Mouse (Mus musculus) hindbrain, embryonic 12.5 days (tissue): ENCODE measurements at regions not wholly inside any gene's neighbourhood (a gene's known extent, or its start where the extent isn't known, plus 50 kb on each side); places are given as distances from the start of the nearest gene placed in this dataset.

Source experiments
- ATAC-seq: fragments of 200-750 bp; cut with Nextera tagmentation; 2 replicates; pipeline ENCODE4 v1.8.0; 2017; ENCODE audit warnings: moderate TSS enrichment; ENCODE audit not compliant: low FRiP score
- H3K27ac ChIP-seq: fragments of 300-500 bp; sonication (generic); 2 replicates; pipeline ENCODE4 v1.5.1; 2016; ENCODE audit warnings: mild to moderate bottlenecking
- H3K27me3 ChIP-seq: fragments of 300-500 bp; sonication (generic); 2 replicates; pipeline ENCODE4 v1.6.1; 2016; ENCODE audit warnings: mild to moderate bottlenecking
- H3K36me3 ChIP-seq: fragments of 300-500 bp; sonication (generic); 2 replicates; pipeline ENCODE4 v1.6.1; 2016; ENCODE audit warnings: mild to moderate bottlenecking
- H3K4me1 ChIP-seq: fragments of 300-500 bp; sonication (generic); 2 replicates; pipeline ENCODE4 v1.6.1; 2016
- H3K4me2 ChIP-seq: fragments of 300-500 bp; sonication (generic); replicated peaks from 2 replicates; pipeline ENCODE4 v1.6.1; 2016; ENCODE audit warnings: mild to moderate bottlenecking
- H3K4me3 ChIP-seq: fragments of 300-500 bp; sonication (generic); 2 replicates; pipeline ENCODE4 v1.5.1; 2016; ENCODE audit warnings: mild to moderate bottlenecking
- H3K9ac ChIP-seq: fragments of 300-500 bp; sonication (generic); 2 replicates; pipeline ENCODE4 v1.6.1; 2016; ENCODE audit warnings: mild to moderate bottlenecking, moderate library complexity
- H3K9me3 ChIP-seq: fragments of 300-500 bp; sonication (generic); replicated peaks from 2 replicates; pipeline ENCODE4 v1.6.1; 2016; ENCODE audit warnings: mild to moderate bottlenecking
- WGBS: fragments of 180-500 bp; shearing (Covaris S2); methylation state at CpG from one replicate; pipeline ENCODE4 v1.1.7; 2016; 5-methylcytosine and 5-hydroxymethylcytosine counted together

DNA sequence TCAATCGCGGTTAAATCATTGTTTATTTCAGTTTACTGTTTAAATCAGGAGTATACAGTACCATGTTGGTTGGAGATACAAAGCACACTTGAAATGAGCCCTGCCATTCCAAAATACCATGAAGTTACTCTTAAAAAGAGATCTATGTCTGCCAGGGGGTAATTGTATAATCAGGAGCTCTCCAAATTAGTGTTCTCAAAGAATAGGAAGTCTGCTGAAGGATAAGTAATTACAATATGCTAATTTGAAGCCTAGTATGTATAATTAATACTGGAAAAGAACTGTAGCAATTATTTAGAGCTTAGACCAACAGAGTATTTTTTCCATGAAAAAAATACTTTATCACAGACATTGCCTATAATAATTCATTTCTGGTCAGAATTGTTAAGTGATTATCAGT is 97.2 kb upstream of the Rims1 start:
- H3K9me3 ChIP-seq, result no peaks in the 10 kb centered on the region
- no peaks in the 10 kb centered on the region for H3K27me3 ChIP-seq
- no peak overlapping the region for H3K27ac ChIP-seq
- H3K4me3 ChIP-seq, result no peak overlapping the region
- H3K4me1 ChIP-seq, result no peaks in the 10 kb centered on the region
- ATAC-seq, result no peak
- H3K9ac ChIP-seq, result no peak overlapping the region
- H3K4me2 ChIP-seq, result no peak overlapping the region
- WGBS, result 90% methylated on average over 2 of the region's 2 CpGs
- H3K36me3 ChIP-seq, result no peaks in the 10 kb centered on the region

DNA sequence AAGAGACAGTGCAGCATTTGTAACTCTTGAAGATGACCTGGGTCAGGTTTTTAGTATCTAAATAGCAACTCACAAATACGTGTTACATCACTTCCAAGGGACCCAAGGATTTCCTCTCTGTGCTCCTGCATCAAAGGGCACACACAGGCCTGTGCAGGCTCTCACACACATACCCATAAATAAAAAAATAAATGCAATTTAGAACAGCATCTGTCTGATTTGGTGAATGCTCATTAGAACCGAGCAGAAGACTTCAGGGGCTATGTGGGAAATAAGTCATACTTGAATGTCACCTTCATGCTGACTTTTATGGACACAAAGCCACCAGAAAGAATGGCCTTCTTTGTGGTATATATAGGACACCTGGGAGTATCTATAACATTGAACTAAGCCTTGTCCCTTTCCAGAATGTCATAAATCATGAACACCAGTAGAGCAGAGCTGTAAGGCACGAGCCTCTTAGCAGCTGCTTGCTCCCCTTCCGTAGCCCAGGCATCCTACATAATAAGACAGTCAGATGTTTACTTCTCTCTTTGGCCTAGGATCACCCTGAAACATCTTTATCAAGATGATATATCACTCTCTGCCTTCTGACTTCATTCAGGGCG is 95.3 kb upstream of the Rims1 start:
- H3K36me3 ChIP-seq, result no peaks in the 10 kb centered on the region

DNA sequence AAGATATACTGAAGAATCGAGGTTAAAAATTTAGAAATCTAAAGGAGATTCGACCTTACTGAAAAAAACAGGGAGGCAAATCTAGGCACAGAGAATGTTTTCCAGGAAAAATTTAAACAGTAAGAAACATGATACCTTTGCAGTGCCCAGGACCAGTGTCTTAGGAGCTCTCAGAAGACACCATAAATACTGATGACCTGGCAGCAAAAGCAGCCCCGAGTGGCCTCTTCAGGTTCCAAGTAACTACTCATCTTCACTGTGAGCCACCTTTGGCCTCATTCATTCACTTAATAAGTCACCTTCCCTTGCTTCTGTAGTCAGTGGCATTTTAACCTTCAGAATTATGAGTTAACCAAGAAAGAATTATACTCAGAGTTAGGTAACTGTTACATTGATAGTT is 89.3 kb upstream of the Rims1 start:
- WGBS, result 71% methylated on average over 3 of the region's 3 CpGs
- Histone ChIP-seq H3K4me3 (no peak overlapping the region), H3K27ac (no peak overlapping the region), H3K4me1 (no peaks in the 10 kb centered on the region), H3K27me3 (no peaks in the 10 kb centered on the region), H3K36me3 (no peaks in the 10 kb centered on the region), H3K9ac (no peak overlapping the region), H3K4me2 (no peak overlapping the region), H3K9me3 (no peaks in the 10 kb centered on the region)
- no peak for ATAC-seq

More for the DNA sequence above, 95.3 kb upstream of the Rims1 start:
- no peak for ATAC-seq
- no peaks in the 10 kb centered on the region for H3K9me3 ChIP-seq
- H3K27me3 ChIP-seq, result no peaks in the 10 kb centered on the region
- WGBS, result 81% methylated on average over 5 of the region's 5 CpGs
- H3K27ac ChIP-seq, result no peak overlapping the region
- H3K4me3 ChIP-seq, result no peak overlapping the region
- no peaks in the 10 kb centered on the region for H3K4me1 ChIP-seq
- H3K9ac ChIP-seq, result no peak overlapping the region
- no peak overlapping the region for H3K4me2 ChIP-seq

DNA sequence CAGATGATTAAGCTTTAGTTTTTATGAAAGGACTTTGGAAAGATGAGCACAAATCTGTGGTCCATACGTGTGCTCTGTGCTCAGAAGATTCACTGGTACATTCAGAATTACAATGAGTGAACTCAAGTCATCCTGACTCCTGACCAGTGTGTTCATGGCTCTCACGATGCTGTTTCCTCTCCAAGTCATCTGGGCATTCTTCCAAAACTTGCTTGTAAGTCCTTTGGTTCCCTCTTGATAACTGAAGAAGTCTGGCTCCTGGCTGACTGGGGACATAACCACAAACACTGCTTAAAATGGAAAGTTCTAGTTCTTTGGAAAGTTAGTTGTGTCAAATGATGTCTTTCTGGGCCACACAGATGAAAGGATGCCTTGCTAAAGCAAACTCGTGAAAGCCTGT is 57.2 kb upstream of the Rims1 start:
- Histone ChIP-seq H3K4me1 (no peaks in the 10 kb centered on the region), H3K4me2 (no peak overlapping the region), H3K9ac (no peak overlapping the region), H3K4me3 (no peak overlapping the region), H3K27ac (no peak overlapping the region), H3K27me3 (no peaks in the 10 kb centered on the region), H3K9me3 (no peaks in the 10 kb centered on the region), H3K36me3 (no peaks in the 10 kb centered on the region)
- WGBS, result 86% methylated on average over 3 of the region's 3 CpGs
- no peak for ATAC-seq
